Mouse (Mus musculus) heart, embryonic 15.5 days (tissue): ENCODE measurements around the gene Akap14. TPM values are rescaled to one million over a fixed set of nuclear protein-coding genes. Genes with fewer than 3 reads are reported as not detected.
"Not testable (repeated sequence)": the region's sequence is repeated elsewhere in the genome, so short reads cannot be mapped to it uniquely, and the experiment has no call there.

Source experiments
- ATAC-seq: fragments of 200-750 bp; cut with Nextera tagmentation; replicated peaks from 2 replicates; pipeline ENCODE4 v1.8.0; 2017; ENCODE audit warnings: low read depth, moderate TSS enrichment; ENCODE audit not compliant: insufficient number of reproducible peaks, insufficient read depth, low FRiP score
- H3K27ac ChIP-seq: fragments of 300-500 bp; sonication (generic); 2 replicates; pipeline ENCODE4 v1.5.1; 2015; ENCODE audit warnings: mild to moderate bottlenecking, inconsistent platforms
- H3K27me3 ChIP-seq: fragments of 300-500 bp; sonication (generic); 2 replicates; pipeline ENCODE4 v1.6.1; 2015; ENCODE audit warnings: inconsistent platforms
- H3K36me3 ChIP-seq: fragments of 300-500 bp; sonication (generic); 2 replicates; pipeline ENCODE4 v1.6.1; 2015; ENCODE audit warnings: mild to moderate bottlenecking, inconsistent platforms
- H3K4me1 ChIP-seq: fragments of 300-500 bp; sonication (generic); replicated peaks from 2 replicates; pipeline ENCODE4 v1.6.1; 2015; ENCODE audit warnings: inconsistent platforms
- H3K4me2 ChIP-seq: fragments of 300-500 bp; sonication (generic); 2 replicates; pipeline ENCODE4 v1.6.1; 2015; ENCODE audit warnings: inconsistent platforms, mild to moderate bottlenecking, moderate library complexity
- H3K4me3 ChIP-seq: fragments of 300-500 bp; sonication (generic); 2 replicates; pipeline ENCODE4 v1.5.1; 2015; ENCODE audit warnings: mild to moderate bottlenecking, inconsistent platforms
- H3K9ac ChIP-seq: fragments of 300-500 bp; sonication (generic); 2 replicates; pipeline ENCODE4 v1.6.1; 2015; ENCODE audit warnings: mild to moderate bottlenecking, inconsistent platforms
- H3K9me3 ChIP-seq: fragments of 300-500 bp; sonication (generic); replicated peaks from 2 replicates; pipeline ENCODE4 v1.6.1; 2016; ENCODE audit warnings: inconsistent platforms
- WGBS: fragments of 180-500 bp; shearing (Covaris S2); methylation state at CpG from one replicate; pipeline ENCODE4 v1.1.7; 2015; ENCODE audit warnings: mixed read lengths; 5-methylcytosine and 5-hydroxymethylcytosine counted together
- polyA plus RNA-seq: library from polyadenylated mRNA; unstranded; fragments of >200 nt; fragmentation: Nextera tagmentation; extraction: Ambion mirVana; gene quantifications from 2 replicates; pipeline ENCODE4 v1.2.1, GENCODE M21; 2015

The Akap14 gene
- polyA plus RNA-seq, 1 experiment from 2014 or later, result 0.09 TPM

DNA sequence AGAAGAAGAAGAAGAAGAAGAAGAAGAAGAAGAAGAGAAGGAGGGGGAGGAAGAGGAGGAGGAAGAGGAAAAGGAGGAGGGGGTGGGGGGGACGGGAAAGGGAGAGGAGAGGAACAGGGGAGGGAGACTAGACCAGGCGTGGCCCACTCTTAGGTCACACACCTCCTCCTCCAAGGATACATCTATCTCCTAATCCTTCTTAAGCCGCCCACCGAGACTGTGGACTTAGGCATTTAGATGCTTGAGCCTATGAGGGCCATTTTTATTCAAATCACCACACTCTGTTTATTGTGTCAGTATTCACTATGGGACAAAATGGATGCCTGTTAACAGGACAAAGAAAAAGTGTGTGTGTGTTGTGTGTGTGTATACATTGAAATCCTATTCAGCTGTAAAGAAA lies 24.1 kb downstream of the Akap14 start:
- H3K4me2 ChIP-seq, ATAC-seq, H3K27me3 ChIP-seq, H3K4me3 ChIP-seq, H3K9me3 ChIP-seq, H3K9ac ChIP-seq, H3K27ac ChIP-seq, H3K4me1 ChIP-seq: not testable (repeated sequence)
- WGBS, result 70% methylated on average over 2 of the region's 4 CpGs
- peaks cover 11% of the 10 kb centered on the region for H3K36me3 ChIP-seq

DNA sequence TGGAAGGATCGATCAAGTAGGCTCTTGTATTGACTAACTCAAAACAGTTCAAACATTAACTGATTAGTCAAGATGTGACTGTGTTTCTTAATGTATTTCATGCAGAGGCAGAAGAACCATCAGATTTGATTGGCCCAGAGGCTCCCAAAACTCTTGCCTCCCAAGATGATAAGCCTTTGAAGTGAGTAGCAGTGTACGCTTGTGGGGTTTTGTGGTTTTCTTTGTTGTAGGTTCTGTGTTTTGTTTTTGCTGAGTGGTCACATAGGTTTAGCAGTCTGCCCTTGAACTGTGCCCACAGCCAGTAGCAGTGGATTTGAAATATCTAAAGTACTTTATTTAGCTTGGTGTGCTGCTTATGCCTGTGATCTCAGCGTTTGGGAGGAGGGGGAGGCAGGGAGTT lies 26.9 kb downstream of the Akap14 start:
- no peaks in the 10 kb centered on the region for H3K9me3 ChIP-seq
- H3K4me2 ChIP-seq, result no peak overlapping the region
- no peaks in the 10 kb centered on the region for H3K4me1 ChIP-seq
- WGBS, result 76% methylated on average over 3 of the region's 3 CpGs
- H3K4me3 ChIP-seq, result no peak overlapping the region
- no peaks in the 10 kb centered on the region for H3K27me3 ChIP-seq
- peaks cover 16% of the 10 kb centered on the region for H3K36me3 ChIP-seq
- no peak overlapping the region for H3K27ac ChIP-seq
- no peak overlapping the region for H3K9ac ChIP-seq
- ATAC-seq, result no peak

DNA sequence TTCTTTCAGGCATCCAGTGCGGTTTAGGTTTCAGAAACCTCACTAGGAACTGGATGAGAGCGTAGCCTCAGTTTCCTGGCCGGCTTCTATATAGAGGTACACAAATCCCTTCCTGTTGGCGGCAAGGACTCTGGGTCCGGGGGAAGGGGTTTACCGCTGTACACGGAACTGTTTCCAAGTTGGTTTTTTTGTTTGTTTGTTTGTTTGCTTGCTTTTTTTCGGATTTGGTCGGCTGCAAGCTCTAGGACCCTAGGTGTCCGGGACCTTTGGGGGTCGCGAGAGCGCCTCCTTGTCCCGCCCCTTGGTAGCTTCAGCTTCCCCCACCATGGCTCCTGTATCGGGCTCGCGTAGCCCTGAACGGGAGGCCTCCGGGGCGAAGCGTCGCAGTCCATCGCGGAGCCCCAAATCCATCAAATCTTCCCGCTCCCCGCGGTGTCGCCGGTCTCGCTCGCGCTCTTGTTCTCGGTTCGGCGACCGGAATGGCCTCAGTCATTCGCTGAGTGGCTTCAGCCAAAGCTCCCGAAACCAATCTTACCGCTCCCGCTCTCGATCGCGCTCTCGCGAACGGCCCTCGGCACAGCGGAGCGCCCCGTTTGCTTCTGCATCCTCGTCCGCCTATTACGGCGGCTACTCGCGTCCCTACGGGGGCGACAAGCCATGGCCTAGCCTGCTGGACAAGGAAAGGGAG lies 41.8 kb downstream of the Akap14 start, which contains the start of gene Nkap:
TSS of gene Nkap (plus strand) at position 125 of the 688 bp plus-strand sequence.
- H3K27ac ChIP-seq, result peak within 1 kb of the TSS; percentile 55
- no peaks in the 10 kb centered on the region for H3K9me3 ChIP-seq
- peak within 1 kb of the TSS; percentile 70 for H3K4me3 ChIP-seq
- H3K9ac ChIP-seq, result peak within 1 kb of the TSS; percentile 75
- H3K36me3 ChIP-seq, result no peaks in the 10 kb centered on the region
- 10% methylated on average over 58 of the region's 58 CpGs for WGBS
- H3K27me3 ChIP-seq, result no peaks in the 10 kb centered on the region
- ATAC-seq, result 0 out of 2 replicates have a peak, but pooled peaks have one; percentile 53
- peak within 1 kb of the TSS; percentile 63 for H3K4me2 ChIP-seq
- H3K4me1 ChIP-seq, result peaks cover 4% of the 10 kb centered on the region; the same call in 1 of the 2 replicates

DNA sequence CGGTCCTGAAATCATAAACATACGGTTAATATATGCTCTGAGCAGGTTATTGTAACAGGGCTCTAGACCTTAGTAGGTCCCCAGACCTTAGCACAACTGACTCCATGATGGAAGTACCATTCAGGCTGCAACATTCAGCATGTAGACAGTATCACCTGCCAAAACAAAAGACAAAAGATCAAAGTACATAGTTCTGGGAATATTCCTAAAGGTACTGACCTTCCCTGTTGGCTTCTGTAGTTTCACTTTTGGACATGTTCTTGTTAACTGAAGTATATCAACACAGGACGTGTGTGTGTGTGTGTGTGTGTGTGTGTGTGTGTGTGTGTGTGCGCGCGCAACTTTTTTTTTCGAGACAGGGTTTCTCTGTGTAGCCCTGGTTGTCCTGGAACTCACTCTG lies 43.1 kb downstream of the Akap14 start:
- no peak overlapping the region for H3K9ac ChIP-seq
- no peak overlapping the region for H3K4me3 ChIP-seq
- no peaks in the 10 kb centered on the region for H3K9me3 ChIP-seq
- no peak overlapping the region for H3K4me2 ChIP-seq
- no peaks in the 10 kb centered on the region for H3K36me3 ChIP-seq
- H3K27me3 ChIP-seq, result no peaks in the 10 kb centered on the region
- no peak overlapping the region for H3K27ac ChIP-seq
- H3K4me1 ChIP-seq, result peaks cover 4% of the 10 kb centered on the region; the same call in 1 of the 2 replicates
- no peak for ATAC-seq
- 88% methylated on average over 7 of the region's 7 CpGs for WGBS

DNA sequence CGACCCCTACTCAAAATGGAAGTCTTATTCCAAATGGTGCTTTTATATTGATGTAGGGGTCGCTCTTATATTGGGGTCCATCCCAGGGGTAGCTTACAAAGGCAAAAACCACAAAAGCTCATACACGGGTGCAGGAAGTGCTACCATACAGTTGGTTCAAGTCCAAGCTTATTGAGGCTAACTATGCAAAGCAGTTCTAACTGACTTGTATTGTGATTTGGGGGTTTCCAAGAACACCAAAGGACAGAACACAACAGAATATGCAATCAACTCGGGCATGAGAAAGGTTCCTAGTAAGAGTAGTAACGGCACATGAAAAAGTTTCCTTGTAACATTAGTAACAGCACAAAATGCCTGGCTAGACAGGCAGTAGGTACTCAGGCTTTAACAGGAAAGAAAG lies 48.4 kb downstream of the Akap14 start:
- Histone ChIP-seq H3K4me3 (no peak overlapping the region), H3K36me3 (no peaks in the 10 kb centered on the region), H3K27me3 (0 out of 2 replicates have a peak, but pooled peaks cover 5% of the 10 kb centered on the region), H3K4me2 (no peak overlapping the region), H3K27ac (no peak overlapping the region), H3K9ac (no peak overlapping the region), H3K9me3 (no peaks in the 10 kb centered on the region), H3K4me1 (no peaks in the 10 kb centered on the region)
- 60% methylated on average over 5 of the region's 5 CpGs for WGBS
- no peak for ATAC-seq

DNA sequence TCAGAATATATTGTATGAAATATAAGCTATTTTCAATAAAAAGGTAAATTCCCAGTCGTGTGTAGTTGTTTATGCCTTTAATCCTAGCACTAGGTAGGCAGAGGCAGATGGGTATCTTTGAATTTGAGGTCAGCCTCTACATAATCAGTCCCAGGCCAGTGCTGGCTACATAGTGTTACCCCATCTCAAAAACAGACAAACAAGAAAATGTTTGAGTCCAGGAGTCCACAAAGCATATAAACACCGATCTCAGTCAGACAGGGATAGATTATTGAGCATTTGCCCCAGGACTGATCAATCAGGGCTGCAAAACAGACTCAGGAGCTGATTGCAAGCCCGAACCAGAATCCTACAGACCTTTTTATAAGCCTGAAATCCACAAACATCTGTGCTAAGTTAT lies 49.1 kb downstream of the Akap14 start:
- Histone ChIP-seq H3K4me2 (no peak overlapping the region), H3K27me3 (0 out of 2 replicates have a peak, but pooled peaks cover 5% of the 10 kb centered on the region), H3K36me3 (no peaks in the 10 kb centered on the region), H3K27ac (no peak overlapping the region), H3K4me3 (no peak overlapping the region), H3K9ac (no peak overlapping the region), H3K9me3 (no peaks in the 10 kb centered on the region), H3K4me1 (no peaks in the 10 kb centered on the region)
- WGBS, result 46% methylated on average over 3 of the region's 3 CpGs
- ATAC-seq, result no peak

DNA sequence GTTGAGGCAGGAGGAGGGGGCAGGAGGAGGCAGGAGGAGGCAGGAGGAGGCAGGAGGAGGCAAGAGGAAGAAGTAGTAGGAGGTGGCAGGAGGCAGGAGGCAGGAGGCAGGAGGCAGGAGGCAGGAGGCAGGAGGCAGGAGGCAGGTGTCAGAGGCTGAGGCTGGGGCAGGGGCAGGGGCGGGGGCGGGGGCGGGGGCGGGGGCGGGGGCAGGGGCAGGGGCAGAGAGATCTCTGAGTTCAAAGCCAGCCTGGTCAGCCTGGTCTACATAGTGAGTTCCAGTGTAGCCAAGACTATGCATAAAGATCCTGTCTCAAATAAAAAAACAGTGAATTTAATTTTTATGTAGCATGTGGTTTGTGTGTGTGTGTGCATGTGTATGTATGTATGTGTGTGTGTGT lies 51.6 kb downstream of the Akap14 start:
- H3K4me2 ChIP-seq, result no peak overlapping the region
- 0 out of 2 replicates have a peak, but pooled peaks cover 5% of the 10 kb centered on the region for H3K27me3 ChIP-seq
- no peak overlapping the region for H3K27ac ChIP-seq
- H3K9ac ChIP-seq, result no peak overlapping the region
- 0 out of 2 replicates have a peak, but pooled peaks have one; percentile 60 for ATAC-seq
- H3K4me3 ChIP-seq, result no peak overlapping the region
- no peaks in the 10 kb centered on the region for H3K4me1 ChIP-seq
- H3K36me3 ChIP-seq, result no peaks in the 10 kb centered on the region
- no CpG with 5 or more reads among the region's 5 CpGs for WGBS
- H3K9me3 ChIP-seq, result no peaks in the 10 kb centered on the region

DNA sequence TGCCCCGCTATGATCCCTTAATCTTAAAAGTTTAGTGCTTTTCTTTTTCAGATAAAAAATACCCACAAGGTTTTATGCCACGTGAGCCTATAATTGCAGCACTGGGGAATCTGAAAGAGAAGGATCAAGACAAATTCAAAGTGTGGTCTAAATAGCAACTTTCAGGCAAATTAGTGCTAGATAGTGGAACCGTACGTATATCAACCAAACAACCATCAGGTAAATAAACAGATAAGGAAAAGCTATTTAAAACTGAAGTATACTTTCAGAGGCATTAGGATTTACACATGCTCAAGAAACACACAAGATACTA lies 57.8 kb downstream of the Akap14 start:
- H3K9me3 ChIP-seq, result no peaks in the 10 kb centered on the region
- H3K27me3 ChIP-seq, result no peaks in the 10 kb centered on the region
- peak overlapping the region; percentile 68; the same call in 1 of the 2 replicates for H3K4me3 ChIP-seq
- no peak overlapping the region for H3K9ac ChIP-seq
- WGBS, result 74% methylated on average over 4 of the region's 4 CpGs
- H3K36me3 ChIP-seq, result no peaks in the 10 kb centered on the region; the same call in 1 of the 2 replicates
- peak overlapping the region; percentile 39 for H3K4me2 ChIP-seq
- no peak for ATAC-seq
- no peak overlapping the region for H3K27ac ChIP-seq
- H3K4me1 ChIP-seq, result no peaks in the 10 kb centered on the region

DNA sequence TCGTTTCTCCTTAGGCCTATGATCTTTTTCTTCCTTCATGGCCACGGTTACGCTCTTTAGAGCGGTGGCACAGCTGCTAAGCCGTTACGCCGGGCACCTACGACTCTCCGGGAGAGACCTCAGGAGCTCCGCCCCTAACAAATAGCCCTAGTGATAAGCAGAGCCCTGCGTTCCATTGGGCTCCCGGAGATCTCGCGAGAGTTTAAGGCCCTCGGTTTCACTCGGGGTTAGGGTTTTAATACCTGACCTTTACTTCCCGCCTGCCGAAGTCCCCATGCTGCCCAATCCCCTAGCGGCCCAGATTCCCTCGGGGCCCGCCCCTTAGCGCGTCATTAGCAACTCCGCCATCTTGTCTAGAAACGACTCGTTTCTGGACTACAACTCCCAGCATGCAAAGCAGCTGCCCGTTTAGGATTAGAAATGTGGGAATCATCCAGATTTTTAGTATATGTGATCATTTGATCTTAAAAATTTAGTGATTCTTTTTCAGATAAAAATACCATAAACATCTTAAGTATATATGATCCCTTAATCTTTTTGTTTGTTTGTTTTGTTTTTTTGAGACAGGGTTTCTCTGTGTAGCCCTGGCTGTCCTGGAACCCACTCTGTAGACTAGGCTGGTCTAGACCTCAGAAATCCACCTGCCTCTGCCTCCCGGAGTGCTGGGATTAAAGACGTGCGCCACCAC lies 58.3 kb downstream of the Akap14 start, which contains the start of gene Upf3b:
TSS of gene Upf3b (minus strand) at position 130 of the 688 bp plus-strand sequence.
- 8% methylated on average over 30 of the region's 30 CpGs for WGBS
- no peaks in the 10 kb centered on the region for H3K27me3 ChIP-seq
- H3K4me3 ChIP-seq, result peak within 1 kb of the TSS; percentile 68
- peak within 1 kb of the TSS; percentile 65 for H3K9ac ChIP-seq
- no peaks in the 10 kb centered on the region for H3K9me3 ChIP-seq
- peak; percentile 97 for ATAC-seq
- H3K4me2 ChIP-seq, result peak within 1 kb of the TSS; percentile 72
- no peaks in the 10 kb centered on the region for H3K4me1 ChIP-seq
- no peaks in the 10 kb centered on the region; the same call in 1 of the 2 replicates for H3K36me3 ChIP-seq
- peak within 1 kb of the TSS; percentile 93 for H3K27ac ChIP-seq

DNA sequence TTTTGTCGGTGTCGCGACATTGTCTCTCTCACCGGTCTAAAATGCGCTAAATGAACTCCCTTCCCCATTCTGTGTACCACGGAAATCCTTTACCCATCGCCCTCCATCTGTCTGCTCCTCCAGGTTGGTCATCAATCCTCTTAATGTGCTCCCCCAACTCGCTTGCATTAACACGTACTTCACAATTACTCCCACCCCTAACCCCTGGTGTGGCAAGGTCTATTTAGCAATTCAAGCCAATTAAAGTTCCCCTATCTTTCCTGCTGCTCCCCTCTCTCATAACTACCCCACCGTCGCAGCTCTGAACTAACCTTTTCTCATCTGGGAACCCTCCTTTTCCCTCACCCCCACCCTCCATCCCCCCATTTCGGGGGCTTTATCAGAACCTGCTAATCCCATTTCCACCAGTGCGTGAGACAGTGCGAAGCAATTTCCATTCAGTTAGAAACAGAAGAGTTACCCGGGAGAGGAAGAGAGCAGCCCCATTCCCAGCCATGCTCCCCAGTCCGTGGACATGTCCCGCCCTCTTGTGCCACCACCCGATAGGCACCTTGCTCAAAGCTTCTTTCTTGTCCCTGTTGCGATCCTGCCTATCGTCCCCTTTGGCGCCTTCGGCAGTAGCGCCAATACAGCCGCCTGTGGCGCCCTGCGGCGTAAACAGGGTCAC lies 59.0 kb downstream of the Akap14 start:
- Histone ChIP-seq H3K9me3 (no peaks in the 10 kb centered on the region), H3K4me3 (peak overlapping the region; percentile 68), H3K27me3 (no peaks in the 10 kb centered on the region), H3K4me1 (no peaks in the 10 kb centered on the region), H3K4me2 (peak overlapping the region; percentile 72), H3K9ac (peak overlapping the region; percentile 65), H3K27ac (peak overlapping the region; percentile 93), H3K36me3 (no peaks in the 10 kb centered on the region; the same call in 1 of the 2 replicates)
- ATAC-seq, result peak; percentile 75
- 16% methylated on average over 27 of the region's 27 CpGs for WGBS

DNA sequence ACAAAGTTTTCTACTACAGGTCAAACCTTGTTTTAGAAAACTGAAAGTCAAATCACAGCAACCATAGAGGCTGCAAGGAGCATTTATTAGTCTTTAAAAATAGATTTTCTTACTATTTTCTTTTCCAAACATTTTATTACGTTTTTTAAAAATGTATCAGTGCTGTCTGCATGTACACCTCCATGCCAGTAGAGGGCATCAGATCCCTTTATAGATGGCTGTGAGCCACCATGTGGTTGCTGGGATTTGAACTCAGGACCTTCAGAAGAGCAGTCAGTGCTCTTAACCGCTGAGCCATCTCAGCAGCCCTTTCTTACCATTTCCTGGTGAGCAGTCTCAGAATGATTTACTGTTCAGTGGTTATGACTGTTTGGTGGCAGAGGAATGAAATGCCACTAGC lies 64.8 kb downstream of the Akap14 start:
- Histone ChIP-seq H3K4me3 (no peak overlapping the region), H3K27me3 (no peaks in the 10 kb centered on the region), H3K4me1 (no peaks in the 10 kb centered on the region), H3K9ac (no peak overlapping the region), H3K27ac (no peak overlapping the region), H3K9me3 (no peaks in the 10 kb centered on the region), H3K4me2 (no peak overlapping the region), H3K36me3 (peaks cover 5% of the 10 kb centered on the region; the same call in 1 of the 2 replicates)
- ATAC-seq, result no peak
- WGBS, result 81% methylated on average over 2 of the region's 2 CpGs
